Mouse (Mus musculus) heart, embryonic 10.5 days (tissue): ENCODE measurements around the gene Vhl. TPM values are rescaled to one million over a fixed set of nuclear protein-coding genes. Genes with fewer than 3 reads are reported as not detected.

ENCODE experiments used
- DNase-seq: peaks from one replicate; pipeline ENCODE4 v3.0.0-alpha.2; 2017; ENCODE audit warnings: low spot score
- H3K27ac ChIP-seq: fragments of 300-500 bp; sonication (generic); 2 replicates; pipeline ENCODE4 v1.5.1; 2016; ENCODE audit warnings: mild to moderate bottlenecking
- H3K27me3 ChIP-seq: fragments of 300-500 bp; sonication (generic); 2 replicates; pipeline ENCODE4 v1.6.1; 2016; ENCODE audit warnings: mild to moderate bottlenecking; ENCODE audit not compliant: poor library complexity, insufficient read depth, severe bottlenecking
- H3K36me3 ChIP-seq: fragments of 300-500 bp; sonication (generic); 2 replicates; pipeline ENCODE4 v1.6.1; 2016; ENCODE audit warnings: mild to moderate bottlenecking, moderate library complexity
- H3K4me1 ChIP-seq: fragments of 300-500 bp; sonication (generic); 2 replicates; pipeline ENCODE4 v1.6.1; 2016; ENCODE audit warnings: mild to moderate bottlenecking
- H3K4me3 ChIP-seq: fragments of 300-500 bp; sonication (generic); 2 replicates; pipeline ENCODE4 v1.5.1; 2016; ENCODE audit warnings: mild to moderate bottlenecking, moderate library complexity
- H3K9me3 ChIP-seq: fragments of 300-500 bp; sonication (generic); 2 replicates; pipeline ENCODE4 v1.6.1; 2016; ENCODE audit warnings: mild to moderate bottlenecking, moderate library complexity
- WGBS: fragments of 180-500 bp; shearing (Covaris S2); methylation state at CpG from one replicate; pipeline ENCODE4 v1.1.7; 2016; 5-methylcytosine and 5-hydroxymethylcytosine counted together
- polyA plus RNA-seq: library from polyadenylated mRNA; unstranded; fragments of >200 nt; fragmentation: Nextera tagmentation; extraction: Ambion mirVana; gene quantifications from 2 replicates; pipeline ENCODE4 v1.2.1, GENCODE M21; 2016

Gene Vhl
- polyA plus RNA-seq, 1 experiment from 2014 or later: 34.2 TPM

DNA sequence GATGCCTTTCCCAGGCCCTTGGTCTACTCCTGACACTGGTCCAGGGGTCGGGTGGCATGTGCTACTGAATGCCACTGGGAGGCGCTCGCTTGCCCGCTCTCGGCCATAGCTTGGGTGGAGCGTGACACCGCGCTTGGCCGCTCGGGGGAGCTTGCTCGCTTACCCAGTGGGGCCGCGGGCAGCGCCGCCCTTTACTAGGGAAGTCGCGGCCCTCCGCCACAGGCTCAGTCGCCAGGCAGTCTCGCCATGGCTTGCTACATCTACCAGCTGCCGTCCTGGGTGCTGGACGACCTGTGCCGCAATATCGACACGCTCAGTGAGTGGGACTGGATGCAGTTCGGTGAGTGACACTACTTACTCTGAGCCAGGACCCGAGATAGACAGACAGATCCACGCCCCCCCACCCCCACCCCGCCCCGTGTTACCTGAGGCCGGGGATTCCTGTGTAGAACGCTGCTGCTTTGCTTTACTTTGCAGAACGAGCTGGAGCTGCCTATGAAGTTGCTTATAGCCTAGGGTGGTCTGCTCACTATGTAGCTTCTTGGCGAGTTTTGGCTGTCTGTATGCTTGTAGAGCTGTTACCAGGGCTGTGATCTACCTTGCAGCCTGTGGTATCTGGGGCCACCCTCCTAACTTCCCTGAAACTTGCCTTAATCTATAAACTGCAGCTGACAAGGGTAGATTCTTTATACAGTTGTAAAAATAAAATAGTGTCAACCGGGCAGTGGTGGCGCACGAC is 14.7 kb downstream of the Vhl start, which contains the start of gene Irak2:
Irak2 (plus strand) TSS at position 166 of the 739 bp plus-strand sequence.
- no peaks in the 10 kb centered on the region for H3K27me3 ChIP-seq
- H3K36me3 ChIP-seq: peaks cover 3% of the 10 kb centered on the region; the same call in 1 of the 2 replicates
- WGBS: 8% methylated on average over 37 of the region's 37 CpGs
- peak within 1 kb of the TSS; percentile 87 for H3K27ac ChIP-seq
- peaks cover 17% of the 10 kb centered on the region; the same call in 1 of the 2 replicates for H3K4me1 ChIP-seq
- peak within 1 kb of the TSS; percentile 68 for H3K4me3 ChIP-seq
- peak; percentile 95 for DNase-seq
- H3K9me3 ChIP-seq: no peaks in the 10 kb centered on the region

DNA sequence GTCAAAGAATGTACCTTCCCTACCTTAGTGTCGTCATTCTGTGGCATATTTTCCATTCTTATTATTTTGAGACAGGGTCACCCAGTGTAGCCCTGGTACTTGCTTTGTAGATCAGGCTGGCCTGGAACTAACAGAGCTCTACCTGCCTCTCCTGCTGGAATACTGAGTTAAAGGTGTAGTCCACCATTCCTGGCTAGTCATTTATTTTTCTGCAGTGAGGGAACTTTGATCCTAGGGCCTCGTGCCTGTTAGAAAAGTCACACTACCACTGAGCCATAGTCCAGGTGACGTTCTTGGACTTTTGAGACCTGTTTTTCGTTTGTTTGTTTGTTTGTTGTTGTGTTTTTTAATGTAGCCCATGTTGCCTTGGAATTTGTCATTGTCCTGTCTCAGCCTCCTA is 15.4 kb downstream of the Vhl start:
- DNase-seq: no peak
- Histone ChIP-seq H3K4me3 (no peak overlapping the region), H3K36me3 (no peaks in the 10 kb centered on the region), H3K4me1 (peaks cover 17% of the 10 kb centered on the region; the same call in 1 of the 2 replicates), H3K9me3 (no peaks in the 10 kb centered on the region), H3K27me3 (no peaks in the 10 kb centered on the region), H3K27ac (no peak overlapping the region)
- 82% methylated on average over 4 of the region's 4 CpGs for WGBS

- H3K36me3 ChIP-seq: no peaks in the 10 kb centered on the region
- no peaks in the 10 kb centered on the region for H3K9me3 ChIP-seq
- no peak overlapping the region for H3K4me3 ChIP-seq
- H3K27ac ChIP-seq: no peak overlapping the region
- peaks cover 21% of the 10 kb centered on the region for H3K4me1 ChIP-seq
- WGBS: 78% methylated on average over 8 of the region's 8 CpGs
- no peak for DNase-seq
- H3K27me3 ChIP-seq: no peaks in the 10 kb centered on the region
These were observed 18.8 kb downstream of the Vhl start for GRCm38 (mm10) chr6:113642605-113643004.

- H3K4me1 ChIP-seq: peaks cover 21% of the 10 kb centered on the region
- H3K27ac ChIP-seq: no peak overlapping the region
- DNase-seq: no peak
- no peaks in the 10 kb centered on the region for H3K27me3 ChIP-seq
- H3K9me3 ChIP-seq: no peaks in the 10 kb centered on the region
- H3K4me3 ChIP-seq: no peak overlapping the region
- no peaks in the 10 kb centered on the region for H3K36me3 ChIP-seq
- 76% methylated on average over 4 of the region's 4 CpGs for WGBS
These were observed 19.3 kb downstream of the Vhl start for GRCm38 (mm10) chr6:113643021-113643420.

DNA sequence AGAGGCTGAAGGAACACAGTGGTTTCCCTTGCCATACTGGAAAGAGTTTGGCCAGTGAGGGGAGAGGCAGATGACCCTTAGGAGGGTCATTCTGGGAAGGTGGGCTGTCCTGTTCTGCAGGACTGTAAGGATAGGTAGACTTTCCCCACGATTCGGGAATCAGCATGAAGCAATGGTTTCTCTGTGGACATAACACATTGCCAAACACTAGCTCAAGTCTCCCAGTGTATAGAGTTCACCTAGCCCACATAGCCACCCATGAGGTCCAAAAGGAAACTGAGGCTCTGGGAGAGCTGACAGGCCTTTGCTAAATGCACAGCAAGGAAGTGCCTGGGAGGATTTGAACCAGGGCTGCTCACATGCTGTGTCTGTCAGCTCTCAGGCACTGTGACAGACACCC is 20.2 kb downstream of the Vhl start:
- peak overlapping the region; percentile 67; the same call in 1 of the 2 replicates for H3K27ac ChIP-seq
- no peaks in the 10 kb centered on the region for H3K9me3 ChIP-seq
- peaks cover 24% of the 10 kb centered on the region for H3K4me1 ChIP-seq
- no peaks in the 10 kb centered on the region for H3K27me3 ChIP-seq
- no peak overlapping the region for H3K4me3 ChIP-seq
- DNase-seq: no peak
- H3K36me3 ChIP-seq: no peaks in the 10 kb centered on the region
- WGBS: 89% methylated on average over 2 of the region's 2 CpGs

DNA sequence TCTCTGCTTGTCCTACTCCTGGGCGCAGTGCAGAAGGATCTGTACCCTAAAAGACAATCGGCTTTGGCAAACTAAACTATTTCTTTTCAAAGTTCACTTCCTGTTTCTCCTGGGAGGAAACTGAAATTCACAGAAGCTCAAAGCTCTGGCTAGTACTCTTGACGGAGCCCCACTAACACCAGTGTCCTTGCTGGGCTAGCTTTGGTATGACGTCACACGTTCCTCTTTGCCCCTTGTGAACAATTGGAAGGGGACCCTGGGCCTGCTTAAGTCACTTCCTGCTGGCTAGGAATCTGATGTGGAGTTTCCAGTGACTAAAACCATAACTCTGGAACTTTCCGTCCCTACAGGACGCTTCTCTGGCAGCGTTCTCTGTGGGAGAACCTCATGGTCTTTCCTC is 21.0 kb downstream of the Vhl start:
- 69% methylated on average over 8 of the region's 8 CpGs for WGBS
- Histone ChIP-seq H3K27ac (peak overlapping the region; percentile 31; the same call in 1 of the 2 replicates), H3K27me3 (no peaks in the 10 kb centered on the region), H3K9me3 (no peaks in the 10 kb centered on the region), H3K4me3 (no peak overlapping the region), H3K4me1 (peaks cover 24% of the 10 kb centered on the region), H3K36me3 (no peaks in the 10 kb centered on the region)
- no peak for DNase-seq

DNA sequence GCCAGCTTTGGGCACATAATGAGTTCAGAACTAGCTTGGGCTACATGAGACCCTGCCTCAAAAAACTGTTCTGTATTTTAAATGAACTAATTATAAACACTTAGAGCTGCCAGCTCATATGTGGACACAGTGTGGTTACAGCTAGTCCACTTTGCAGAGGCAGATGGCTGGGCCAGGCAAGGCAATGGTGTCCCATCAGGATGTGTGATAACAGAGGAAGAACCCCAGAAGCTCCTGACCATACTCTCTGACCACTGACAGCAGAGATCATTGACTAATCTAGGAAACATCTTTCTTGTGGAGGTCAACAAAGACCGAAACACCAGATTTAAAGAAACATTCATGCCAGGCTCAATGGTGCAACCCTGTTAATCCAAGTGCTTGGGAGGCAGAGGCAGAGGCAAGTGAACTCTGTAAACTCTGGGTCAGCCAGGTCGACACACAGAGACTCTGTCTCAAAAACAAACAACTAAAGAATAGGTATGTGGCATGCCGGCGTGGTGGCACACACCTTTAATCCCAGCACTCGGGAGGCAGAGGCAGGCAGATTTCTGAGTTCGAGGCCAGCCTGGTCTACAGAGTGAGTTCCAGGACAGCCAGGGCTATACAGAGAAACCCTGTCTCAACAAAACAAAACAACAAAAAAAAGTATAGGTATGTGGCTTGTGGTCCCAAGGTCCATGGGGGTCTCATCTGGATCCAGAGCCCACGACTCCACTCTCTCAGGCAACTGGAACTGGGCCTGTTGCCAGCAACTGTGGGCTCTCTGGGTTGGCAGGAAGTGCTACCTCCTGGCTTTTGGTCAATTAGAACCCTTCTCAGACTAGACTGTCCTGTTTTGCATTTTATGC is 25.8 kb downstream of the Vhl start:
- H3K27me3 ChIP-seq: no peaks in the 10 kb centered on the region
- no peak overlapping the region for H3K27ac ChIP-seq
- peaks cover 12% of the 10 kb centered on the region; the same call in 1 of the 2 replicates for H3K4me1 ChIP-seq
- H3K4me3 ChIP-seq: no peak overlapping the region
- DNase-seq: no peak
- 85% methylated on average over 7 of the region's 7 CpGs for WGBS
- H3K9me3 ChIP-seq: no peaks in the 10 kb centered on the region
- H3K36me3 ChIP-seq: no peaks in the 10 kb centered on the region

GRCm38 (mm10) chr6:113650197-113650640 is 26.5 kb downstream of the Vhl start:
- no peak for DNase-seq
- WGBS: 74% methylated on average over 4 of the region's 4 CpGs
- H3K36me3 ChIP-seq: no peaks in the 10 kb centered on the region
- H3K4me3 ChIP-seq: no peak overlapping the region
- no peak overlapping the region for H3K27ac ChIP-seq
- H3K27me3 ChIP-seq: no peaks in the 10 kb centered on the region
- H3K9me3 ChIP-seq: no peaks in the 10 kb centered on the region
- peaks cover 8% of the 10 kb centered on the region; the same call in 1 of the 2 replicates for H3K4me1 ChIP-seq

- Histone ChIP-seq H3K4me1 (peaks cover 8% of the 10 kb centered on the region; the same call in 1 of the 2 replicates), H3K27ac (no peak overlapping the region), H3K36me3 (no peaks in the 10 kb centered on the region), H3K4me3 (no peak overlapping the region), H3K27me3 (no peaks in the 10 kb centered on the region), H3K9me3 (no peaks in the 10 kb centered on the region)
- 75% methylated on average over 3 of the region's 3 CpGs for WGBS
- no peak for DNase-seq
These were observed 27.9 kb downstream of the Vhl start for GRCm38 (mm10) chr6:113651626-113652025.

GRCm38 (mm10) chr6:113653551-113653950 is 29.8 kb downstream of the Vhl start:
- no peaks in the 10 kb centered on the region for H3K9me3 ChIP-seq
- no peaks in the 10 kb centered on the region for H3K27me3 ChIP-seq
- DNase-seq: no peak
- WGBS: 89% methylated on average over 7 of the region's 7 CpGs
- no peak overlapping the region for H3K4me3 ChIP-seq
- H3K27ac ChIP-seq: no peak overlapping the region
- no peaks in the 10 kb centered on the region for H3K36me3 ChIP-seq
- H3K4me1 ChIP-seq: peaks cover 4% of the 10 kb centered on the region; the same call in 1 of the 2 replicates

GRCm38 (mm10) chr6:113654102-113654501 is 30.3 kb downstream of the Vhl start:
- DNase-seq: no peak
- no peaks in the 10 kb centered on the region for H3K9me3 ChIP-seq
- no peak overlapping the region for H3K27ac ChIP-seq
- WGBS: 78% methylated on average over 8 of the region's 8 CpGs
- no peaks in the 10 kb centered on the region for H3K27me3 ChIP-seq
- peaks cover 1% of the 10 kb centered on the region; the same call in 1 of the 2 replicates for H3K4me1 ChIP-seq
- no peaks in the 10 kb centered on the region for H3K36me3 ChIP-seq
- H3K4me3 ChIP-seq: no peak overlapping the region

DNA sequence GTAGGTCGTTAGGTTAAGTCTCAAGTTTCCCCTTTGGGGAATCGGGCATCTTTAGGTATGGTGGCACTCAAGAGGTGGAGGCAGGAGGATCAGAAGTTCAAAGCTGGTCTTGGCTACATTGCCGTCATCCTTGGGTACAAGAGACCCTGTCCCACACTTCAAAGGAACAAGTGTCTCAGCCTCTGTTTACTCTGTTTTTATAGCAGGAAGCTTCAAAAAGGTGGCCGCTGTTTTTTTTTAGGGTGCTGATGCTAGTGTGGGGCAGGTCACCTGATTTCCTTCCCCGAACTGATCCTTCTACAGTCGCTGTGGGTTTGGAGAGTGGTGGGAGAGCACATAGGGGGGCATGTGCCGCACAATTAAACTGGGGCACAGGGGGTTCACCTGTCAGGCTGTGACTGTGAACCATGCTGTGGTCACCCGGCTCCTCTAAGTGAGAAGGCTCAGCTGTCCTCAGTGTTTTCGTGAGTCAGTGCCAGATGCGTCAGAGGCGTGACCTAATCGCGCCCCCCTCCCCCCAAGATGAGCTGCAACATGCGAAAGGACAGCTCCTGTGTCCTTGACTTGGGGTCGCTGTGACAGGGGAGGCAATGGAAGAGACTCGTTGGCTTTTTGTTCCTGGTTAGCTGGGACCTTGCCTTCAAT is 31.1 kb downstream of the Vhl start:
- peaks cover 9% of the 10 kb centered on the region for H3K4me1 ChIP-seq
- no peak overlapping the region for H3K4me3 ChIP-seq
- H3K27ac ChIP-seq: no peak overlapping the region
- H3K9me3 ChIP-seq: no peaks in the 10 kb centered on the region
- H3K36me3 ChIP-seq: no peaks in the 10 kb centered on the region
- no peak for DNase-seq
- WGBS: 71% methylated on average over 16 of the region's 16 CpGs
- no peaks in the 10 kb centered on the region for H3K27me3 ChIP-seq
